Mouse (Mus musculus) E14TG2a.4 (cell line): ENCODE data around the gene Fam162a.

Source experiments
- CTCF ChIP-seq: conservative IDR thresholded peaks from 2 replicates; pipeline ENCODE4 v1.5.1; 2014; ENCODE audit warnings: low read length
- NANOG ChIP-seq: IDR thresholded peaks from 2 replicates; pipeline ENCODE4 v1.6.1; 2014; ENCODE audit warnings: borderline replicate concordance, low read length, mixed read lengths
- POU5F1 ChIP-seq: IDR thresholded peaks from 2 replicates; pipeline ENCODE4 v1.6.1; 2014; ENCODE audit warnings: low read length, borderline replicate concordance

GRCm38 (mm10) chr16:36056416-36056815 lies 15.0 kb downstream of the Fam162a start:
- TF ChIP-seq CTCF, result no peak
- TF ChIP-seq POU5F1, result no peak
- no peak for TF ChIP-seq NANOG
